Comparison of ENCODE assay signal across 9 mouse cellular contexts in the genomic region with DNA sequence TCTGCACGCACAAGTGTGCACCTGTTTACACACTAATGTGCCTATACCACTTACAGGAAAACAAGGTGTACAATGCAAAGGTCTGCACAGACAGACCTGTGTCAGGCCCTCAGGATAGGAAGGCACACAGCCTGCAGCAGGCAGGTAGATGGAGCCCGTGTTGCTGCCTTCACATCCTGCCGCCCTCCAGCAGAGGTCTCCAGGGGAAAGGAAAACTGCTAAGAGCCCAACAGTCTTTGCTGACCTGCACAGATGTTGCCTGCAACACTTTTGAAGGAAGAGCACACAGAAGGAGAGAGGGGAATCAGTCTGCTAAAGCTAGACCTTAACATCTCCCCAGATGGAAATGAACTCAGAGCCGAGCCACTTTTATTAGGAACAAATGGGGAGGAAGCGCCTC. TPM values are rescaled to one million over a fixed set of nuclear protein-coding genes. Genes with fewer than 3 reads are reported as not detected.
DNase-seq lines count a peak whose midpoint lies in the region; ATAC-seq and TF ChIP-seq lines count a peak whose summit lies in the region.
"Had no signal": no experiment of that assay in that cellular context is flagged by ENCODE, and none has a peak within 500 bp of the region (broad histone marks: within the 10 kb centered on the region; RNA-seq: fewer than 3 reads in every experiment).

No protein-coding gene starts in this region.

- DNase-seq in kidney, adult 11 months: peak; percentile 13
- DNase-seq in Patski (ENCODE audit: low read depth, low spot score): no peak
- peak; percentile 42 for DNase-seq in embryonic facial prominence, embryonic 14.5 days (ENCODE audit: low spot score)
- peak; percentile 41 for DNase-seq in limb, embryonic 10.5 days (ENCODE audit: low spot score)
- DNase-seq in thymus, adult 2 months: peak; percentile 62
- DNase-seq in urinary bladder, postnatal 4 days (ENCODE audit: low spot score in 2 of 2): no peak
- DNase-seq in frontal cortex, adult 2 months (ENCODE audit: extremely low spot score in 1 of 2, low spot score in 1 of 2): no peak

- 0 out of 2 replicates have a peak, but pooled peaks cover 7% of the 10 kb centered on the region for H3K27me3 ChIP-seq in kidney, embryonic 15.5 days
- peaks cover 22% of the 10 kb centered on the region for H3K27me3 ChIP-seq in Patski
- no peaks in the 10 kb centered on the region for H3K27me3 ChIP-seq in embryonic facial prominence, embryonic 14.5 days (replicated peaks; ENCODE audit: control insufficient read depth, insufficient read depth, low read length)
- no peaks in the 10 kb centered on the region for H3K27me3 ChIP-seq in limb, embryonic 10.5 days (ENCODE audit: low read depth, poor library complexity, severe bottlenecking)
- H3K27me3 ChIP-seq in thymus, adult 2 months (ENCODE audit: control insufficient read depth, insufficient read depth, low read length): no peaks in the 10 kb centered on the region

- H3K9me3 ChIP-seq in kidney, embryonic 15.5 days (replicated peaks): no peaks in the 10 kb centered on the region
- no peaks in the 10 kb centered on the region for H3K9me3 ChIP-seq in embryonic facial prominence, embryonic 14.5 days (ENCODE audit: control insufficient read depth, low read length)
- no peaks in the 10 kb centered on the region for H3K9me3 ChIP-seq in limb, embryonic 10.5 days (replicated peaks)
- H3K9me3 ChIP-seq: embryonic facial prominence, embryonic 13.5 days had no signal

- no peaks in the 10 kb centered on the region for H3K36me3 ChIP-seq in kidney, embryonic 15.5 days
- no peaks in the 10 kb centered on the region for H3K36me3 ChIP-seq in embryonic facial prominence, embryonic 14.5 days (ENCODE audit: control insufficient read depth, insufficient read depth, low read length)
- H3K36me3 ChIP-seq in limb, embryonic 10.5 days: no peaks in the 10 kb centered on the region
- no peaks in the 10 kb centered on the region for H3K36me3 ChIP-seq in thymus, adult 2 months (ENCODE audit: control insufficient read depth, insufficient read depth, low read length)
- H3K36me3 ChIP-seq: embryonic facial prominence, embryonic 13.5 days had no signal

- in situ Hi-C loops in Patski (cut with MboI; ENCODE audit: low pct_unique_long_range_greater_than_20kb): no loop called here

- 36% methylated on average over 5 of the region's 5 CpGs for WGBS in kidney, embryonic 15.5 days
- 32% methylated on average over 5 of the region's 5 CpGs for WGBS in embryonic facial prominence, embryonic 14.5 days
- 46% methylated on average over 5 of the region's 5 CpGs for WGBS in limb, embryonic 10.5 days
- 52% methylated on average over 5 of the region's 5 CpGs for WGBS in thymus, adult 2 months

- H3K9ac ChIP-seq in kidney, embryonic 15.5 days: no peak overlapping the region
- no peak overlapping the region for H3K9ac ChIP-seq in embryonic facial prominence, embryonic 14.5 days (ENCODE audit: low read depth, low read length)
- H3K9ac ChIP-seq: embryonic facial prominence, embryonic 13.5 days had no signal

- CTCF ChIA-PET in Patski (lab: Charles Lee): interaction anchor here (1.4 kb wide), 1 partner anchor 45 kb away, joined by 3 read pairs; no protein-coding TSS in a partner anchor

- H3K4me1 ChIP-seq in kidney, embryonic 15.5 days: peaks cover 3% of the 10 kb centered on the region; the same call in 1 of the 2 replicates
- 0 out of 2 replicates have a peak, but pooled peaks cover 4% of the 10 kb centered on the region for H3K4me1 ChIP-seq in embryonic facial prominence, embryonic 14.5 days (ENCODE audit: control insufficient read depth, insufficient read depth, low read length)
- peaks cover 11% of the 10 kb centered on the region for H3K4me1 ChIP-seq in limb, embryonic 10.5 days
- peaks cover 13% of the 10 kb centered on the region for H3K4me1 ChIP-seq in thymus, adult 2 months (replicated peaks; ENCODE audit: control insufficient read depth, insufficient read depth, low read length)

- no peak overlapping the region for H3K27ac ChIP-seq in kidney, embryonic 15.5 days
- H3K27ac ChIP-seq in embryonic facial prominence, embryonic 14.5 days (replicated peaks; ENCODE audit: low read depth, low read length): no peak overlapping the region
- H3K27ac ChIP-seq in limb, embryonic 10.5 days: no peak overlapping the region
- no peak overlapping the region for H3K27ac ChIP-seq in thymus, adult 2 months (ENCODE audit: control insufficient read depth, insufficient read depth, low read length)
- H3K27ac ChIP-seq: embryonic facial prominence, embryonic 13.5 days had no signal

- no peak for TF ChIP-seq POLR2A in thymus, adult 2 months (IDR thresholded peaks at IDR 0.05; ENCODE audit: control insufficient read depth, extremely low read depth, insufficient read depth, low read length, poor library complexity)

- POLR2A ChIA-PET in Patski (lab: Charles Lee): no interaction called here

- peak; percentile 67 for TF ChIP-seq CTCF in Patski (IDR thresholded peaks at IDR 0.05)
- no peak for TF ChIP-seq CTCF in thymus, adult 2 months (IDR thresholded peaks at IDR 0.05; ENCODE audit: borderline replicate concordance, control insufficient read depth, extremely low read depth, insufficient read depth, low read length, poor library complexity)

- H3K4me3 ChIP-seq in kidney, embryonic 15.5 days (replicated peaks): no peak overlapping the region
- H3K4me3 ChIP-seq in embryonic facial prominence, embryonic 14.5 days (ENCODE audit: low read depth, low read length): no peak overlapping the region
- H3K4me3 ChIP-seq in limb, embryonic 10.5 days: no peak overlapping the region
- no peak overlapping the region for H3K4me3 ChIP-seq in thymus, adult 2 months (ENCODE audit: control insufficient read depth, insufficient read depth, low read length)
- H3K4me3 ChIP-seq: embryonic facial prominence, embryonic 13.5 days had no signal

- no peak overlapping the region for H3K4me2 ChIP-seq in kidney, embryonic 15.5 days
- H3K4me2 ChIP-seq in embryonic facial prominence, embryonic 14.5 days (ENCODE audit: low read depth, low read length): no peak overlapping the region
- H3K4me2 ChIP-seq: embryonic facial prominence, embryonic 13.5 days had no signal

- no peak; the same call in 1 of the 2 replicates for ATAC-seq in kidney, embryonic 15.5 days (replicated peaks; ENCODE audit: low FRiP score)
- ATAC-seq in Patski: no peak
- ATAC-seq in embryonic facial prominence, embryonic 14.5 days (ENCODE audit: low read depth): no peak

RNA-seq across cellular contexts. Expression of a gene that starts 47.0 kb away (rescaled TPM):
- 28.7 and 29.8 TPM in 2 replicates for polyA plus RNA-seq in kidney, embryonic 15.5 days (2015; fragmentation: Nextera tagmentation; extraction: Ambion mirVana)
- polyA plus RNA-seq in Patski (2021): 16.3 TPM
- polyA plus RNA-seq in embryonic facial prominence, embryonic 14.5 days (2014; fragmentation: Nextera tagmentation; extraction: Ambion mirVana): 13.3 and 15.0 TPM in 2 replicates
- 28.4 and 35.9 TPM in 2 replicates for polyA plus RNA-seq in limb, embryonic 10.5 days (2016; fragmentation: Nextera tagmentation; extraction: Ambion mirVana)
- 54.4 and 63.3 TPM in 2 replicates for polyA plus RNA-seq in thymus, adult 2 months (2012; rRNA removed)
- polyA plus RNA-seq in frontal cortex, adult 2 months (2012; rRNA removed): 6.5 and 8.1 TPM in 2 replicates

Comparison
In these comparisons a context has a peak if more than half of its experiments do, and no peak if none do; other contexts are left out.
1. DNase-seq: peak in kidney, adult 11 months (single experiment), embryonic facial prominence, embryonic 14.5 days (single experiment), limb, embryonic 10.5 days (single experiment) and thymus, adult 2 months (single experiment); none in Patski (single experiment), urinary bladder, postnatal 4 days (0 of 2) and frontal cortex, adult 2 months (0 of 2).